Mouse (Mus musculus) layer of hippocampus, adult 11-12 months (tissue): Measurements from ENCODE around the gene Obp2b.

Experiments used
- DNase-seq: peaks from one replicate; pipeline ENCODE4 v3.0.0; 2022; ENCODE audit warnings: low spot score

Gene Obp2b

DNA sequence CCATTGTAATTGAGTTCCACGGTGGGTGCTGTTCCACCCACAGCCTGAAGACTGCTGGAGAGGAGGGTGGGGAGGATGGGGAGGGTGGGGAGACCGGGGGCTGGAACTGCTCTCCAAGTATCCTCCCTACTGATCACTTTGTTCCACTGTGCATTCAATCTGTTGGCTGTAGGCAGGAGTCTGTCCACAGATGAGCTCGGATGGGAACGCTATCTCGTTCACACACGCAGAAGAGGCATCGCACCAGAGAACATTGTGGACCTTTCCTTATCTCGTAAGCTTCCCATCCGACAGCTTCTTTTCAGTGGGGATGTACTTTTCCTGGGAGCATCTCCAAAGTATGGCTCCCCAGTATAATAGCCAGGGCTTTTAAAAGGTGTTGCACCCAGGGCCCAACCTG, 42.3 kb downstream of the Obp2b start:
- no peak for DNase-seq

DNA sequence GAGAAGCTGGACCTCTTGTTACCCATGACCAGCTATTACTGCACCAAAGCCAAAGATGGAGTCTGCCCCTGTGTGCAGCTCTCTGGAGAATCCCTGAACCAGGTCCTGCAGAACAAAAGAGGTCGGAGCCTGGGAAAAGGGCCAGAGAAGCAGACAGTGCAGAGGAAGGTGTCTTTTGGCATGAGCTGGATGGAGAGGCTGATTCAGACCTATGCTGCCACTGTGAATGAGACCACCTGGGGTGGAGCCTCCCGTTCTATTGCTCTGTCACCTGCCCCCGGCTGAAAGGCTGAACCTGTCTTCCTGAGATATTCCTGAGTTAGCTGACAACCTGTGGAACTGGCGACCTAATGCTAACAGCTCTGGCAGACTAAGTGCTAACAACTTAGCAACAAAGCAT, 44.1 kb downstream of the Obp2b start:
- no peak for DNase-seq

DNA sequence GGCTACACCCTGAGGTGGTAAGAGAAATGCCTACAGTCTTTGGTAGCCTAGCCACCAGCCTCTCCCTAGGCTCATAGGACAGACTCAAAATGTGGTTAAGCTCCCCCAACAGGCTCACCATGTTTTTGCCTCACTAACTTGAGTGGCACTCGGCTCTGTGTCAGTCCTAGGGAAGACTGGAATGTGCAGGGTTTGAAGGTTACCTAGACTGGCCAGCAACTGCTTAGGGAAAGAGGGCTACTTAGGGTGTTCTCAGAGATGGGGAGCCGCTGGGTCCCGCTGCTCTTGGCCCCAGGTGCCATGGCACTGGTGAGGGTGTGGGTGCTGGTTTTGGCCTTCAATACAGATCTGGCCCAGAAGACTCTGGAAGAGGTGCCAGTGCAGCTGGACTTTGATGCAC, 45.1 kb downstream of the Obp2b start, which contains the start of gene Gm13539:
Gene Gm13539, plus strand, starts transcription at position 301 of the 400 bp plus-strand sequence.
- DNase-seq, result no peak

DNA sequence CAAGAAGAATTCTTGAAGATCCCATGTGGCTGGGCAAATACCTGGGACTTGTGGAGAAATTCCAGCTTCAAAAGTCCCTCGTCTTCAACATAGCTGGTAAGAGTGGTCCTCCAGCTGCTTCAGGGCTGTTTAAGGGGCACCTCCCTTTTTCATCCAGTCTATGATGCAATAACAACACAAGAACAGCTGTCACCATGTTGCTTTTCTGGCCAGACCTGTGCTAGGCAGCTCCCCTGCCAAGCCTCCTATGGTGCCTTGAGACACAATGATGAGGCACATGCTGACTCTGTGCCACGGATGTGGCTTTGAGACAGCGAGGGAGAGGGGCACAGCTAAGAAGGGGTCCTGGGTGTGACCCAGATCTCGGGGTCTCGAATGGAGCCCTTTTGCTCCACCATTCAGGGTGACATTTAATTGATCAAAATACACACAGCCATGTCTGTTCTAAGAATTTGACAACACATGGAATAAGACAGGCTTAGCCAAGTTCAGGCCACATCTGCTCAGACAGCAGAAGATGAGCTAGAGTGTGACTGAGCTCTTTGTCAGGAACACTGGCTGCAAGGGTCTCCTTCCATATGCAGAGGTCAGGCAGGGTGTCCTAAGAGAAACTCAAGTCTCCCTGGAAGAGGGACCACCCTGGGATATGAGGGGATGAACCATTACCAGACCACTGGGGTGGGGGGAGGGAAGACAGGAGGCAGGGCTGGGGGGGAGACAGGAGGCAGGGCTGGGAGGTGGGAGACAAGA, 48.9 kb downstream of the Obp2b start:
- no peak for DNase-seq

DNA sequence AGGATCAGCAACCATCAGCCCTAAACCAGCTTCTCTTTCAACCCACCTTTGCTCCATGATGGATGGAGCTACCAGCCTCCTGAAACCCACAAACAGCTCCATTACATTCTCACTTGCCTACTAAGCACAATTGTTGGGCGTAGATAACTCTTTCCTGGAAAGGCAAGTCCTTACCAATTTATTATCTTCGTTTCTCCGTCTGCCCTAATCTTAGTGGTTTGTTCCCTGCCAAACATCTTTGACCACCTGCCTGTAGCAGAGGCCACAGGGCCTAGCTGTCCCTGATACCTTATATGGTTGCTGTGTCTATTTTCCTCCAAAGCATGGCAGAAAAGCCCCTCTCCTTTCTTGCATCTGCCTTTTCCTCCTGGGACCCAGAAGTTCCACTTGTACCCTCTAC, 52.3 kb downstream of the Obp2b start:
- DNase-seq, result no peak
